Mouse (Mus musculus) large intestine, adult 2 months (tissue): ENCODE data around the gene Slc22a12. TPM values are rescaled to one million over a fixed set of nuclear protein-coding genes. Genes with fewer than 3 reads are reported as not detected.

Experiments used
- DNase-seq: peaks from one replicate; pipeline ENCODE4 v3.0.0-alpha.2; 2012; ENCODE audit warnings: low read depth, low spot score
- WGBS: fragments of 180-500 bp; shearing (Covaris S2); methylation state at CpG from one replicate; pipeline ENCODE4 v1.1.7; 2018; 5-methylcytosine and 5-hydroxymethylcytosine counted together
- polyA plus RNA-seq: library from polyadenylated mRNA; depleted of rRNA; stranded (reverse); fragments of >200 nt; gene quantifications from 2 replicates; pipeline ENCODE4 v1.2.3, GENCODE M21; 2012; rRNA removed

Gene Slc22a12
- polyA plus RNA-seq, 1 experiment, result 0.15 TPM

- DNase-seq, result no peak
- 3% methylated on average over 29 of the region's 39 CpGs for WGBS
These were observed 45.6 kb downstream of the Slc22a12 start for GRCm38 (mm10) chr19:6497150-6497801.

- 12% methylated on average over 6 of the region's 6 CpGs for WGBS
- DNase-seq, result no peak
These were observed 46.2 kb downstream of the Slc22a12 start for GRCm38 (mm10) chr19:6496462-6497149.

GRCm38 (mm10) chr19:6495714-6496113 lies 47.1 kb downstream of the Slc22a12 start:
- 29% methylated on average over 8 of the region's 8 CpGs for WGBS
- DNase-seq, result no peak

- 51% methylated on average over 18 of the region's 18 CpGs for WGBS
- DNase-seq, result no peak
These were observed 48.2 kb downstream of the Slc22a12 start for GRCm38 (mm10) chr19:6494504-6495170.

GRCm38 (mm10) chr19:6494032-6494431 lies 48.8 kb downstream of the Slc22a12 start:
- DNase-seq, result no peak
- WGBS, result 47% methylated on average over 7 of the region's 7 CpGs

- WGBS, result 60% methylated on average over 7 of the region's 7 CpGs
These were observed 49.6 kb downstream of the Slc22a12 start for GRCm38 (mm10) chr19:6493219-6493618.

GRCm38 (mm10) chr19:6492124-6492523 lies 50.7 kb downstream of the Slc22a12 start:
- WGBS, result 21% methylated on average over 12 of the region's 12 CpGs
- no peak for DNase-seq

More at GRCm38 (mm10) chr19:6493219-6493618, 49.6 kb downstream of the Slc22a12 start:
- no peak for DNase-seq

- 82% methylated on average over 8 of the region's 8 CpGs for WGBS
These were observed 51.3 kb downstream of the Slc22a12 start for GRCm38 (mm10) chr19:6491538-6491937.

GRCm38 (mm10) chr19:6489030-6489429 lies 53.8 kb downstream of the Slc22a12 start:
- WGBS, result 2% methylated on average over 4 of the region's 4 CpGs
- peak; percentile 51 for DNase-seq

More at GRCm38 (mm10) chr19:6491538-6491937, 51.3 kb downstream of the Slc22a12 start:
- no peak for DNase-seq

Other genes with a start within 250 kb of the Slc22a12 start
- 20.7 and 32.6 TPM in 2 replicates for gene Cdc42bpg, start 236.6 kb downstream of the Slc22a12 start, polyA plus RNA-seq
- gene Men1, start 208.1 kb downstream of the Slc22a12 start, polyA plus RNA-seq, result 35.5 and 40.5 TPM in 2 replicates
- gene Map4k2, start 201.9 kb downstream of the Slc22a12 start, polyA plus RNA-seq, result 40.8 and 64.0 TPM in 2 replicates
- gene Sf1, start 179.3 kb downstream of the Slc22a12 start, polyA plus RNA-seq, result 61.1 and 86.4 TPM in 2 replicates
- gene Pygm, start 158.6 kb downstream of the Slc22a12 start, polyA plus RNA-seq, result 7.9 and 10.2 TPM in 2 replicates
- gene Rasgrp2, start 143.7 kb downstream of the Slc22a12 start, polyA plus RNA-seq, result 41.0 and 41.9 TPM in 2 replicates
- 1.5 and 2.1 TPM in 2 replicates for gene Nrxn2, start 124.3 kb downstream of the Slc22a12 start, polyA plus RNA-seq